Mouse (Mus musculus): Measurements from ENCODE around the gene Dock3. TPM values are rescaled to one million over a fixed set of nuclear protein-coding genes. Genes with fewer than 3 reads are reported as not detected.

Dock3 gene
- polyA plus RNA-seq, 1 experiment: 0.45 TPM

- Histone ChIP-seq H3K27ac (ENCODE audit: insufficient read depth, low read depth, low read length) (no peak overlapping the region), H3K36me3 (ENCODE audit: control insufficient read depth, insufficient read depth, low read length) (peaks cover 5% of the 10 kb centered on the region; the same call in 1 of the 2 replicates), H3K27me3 (replicated peaks; ENCODE audit: control insufficient read depth, insufficient read depth, low read length) (no peaks in the 10 kb centered on the region), H3K4me1 (ENCODE audit: control insufficient read depth, insufficient read depth, low read length) (no peaks in the 10 kb centered on the region), H3K4me3 (ENCODE audit: insufficient read depth, low read depth, low read length) (no peak overlapping the region)
- TF ChIP-seq POLR2A (IDR thresholded peaks at IDR 0.05; ENCODE audit: low read depth, low read length): no peak
- WGBS: 90% methylated on average over 5 of the region's 5 CpGs
- no peak for DNase-seq
Measured at GRCm38 (mm10) chr9:106874216-106874615, 357.5 kb downstream of the Dock3 start.

DNA sequence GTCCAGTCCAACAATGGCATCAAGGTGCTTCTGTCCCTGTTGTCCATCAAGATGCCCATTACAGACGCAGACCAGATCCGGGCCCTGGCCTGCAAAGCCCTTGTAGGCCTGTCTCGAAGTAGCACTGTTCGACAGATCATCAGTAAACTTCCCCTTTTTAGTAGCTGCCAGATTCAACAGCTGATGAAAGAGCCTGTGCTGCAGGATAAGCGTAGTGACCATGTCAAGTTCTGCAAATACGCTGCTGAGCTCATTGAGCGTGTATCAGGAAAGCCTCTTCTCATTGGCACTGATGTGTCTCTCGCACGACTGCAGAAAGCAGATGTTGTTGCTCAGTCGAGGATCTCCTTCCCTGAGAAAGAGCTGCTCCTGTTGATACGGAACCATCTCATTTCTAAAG is 373.7 kb downstream of the Dock3 start:
- 90% methylated on average over 11 of the region's 11 CpGs for whole genome bisulfite sequencing
- no peaks in the 10 kb centered on the region for H3K4me1 ChIP-seq (ENCODE audit: control insufficient read depth, insufficient read depth, low read length)
- no peak overlapping the region for H3K4me3 ChIP-seq (ENCODE audit: insufficient read depth, low read depth, low read length)
- DNase-seq: no peak
- H3K27me3 ChIP-seq (replicated peaks; ENCODE audit: control insufficient read depth, insufficient read depth, low read length): no peaks in the 10 kb centered on the region
- peaks cover 10% of the 10 kb centered on the region for H3K36me3 ChIP-seq (ENCODE audit: control insufficient read depth, insufficient read depth, low read length)
- no peak overlapping the region for H3K27ac ChIP-seq (ENCODE audit: insufficient read depth, low read depth, low read length)
- TF ChIP-seq CTCF (conservative IDR thresholded peaks at IDR 0.05; ENCODE audit: insufficient read depth, insufficient read length, low read depth, low read length) (no peak), POLR2A (IDR thresholded peaks at IDR 0.05; ENCODE audit: low read depth, low read length) (no peak)

GRCm38 (mm10) chr9:106856664-106857063 is 375.0 kb downstream of the Dock3 start:
- Histone ChIP-seq H3K27me3 (replicated peaks; ENCODE audit: control insufficient read depth, insufficient read depth, low read length) (no peaks in the 10 kb centered on the region), H3K4me3 (ENCODE audit: insufficient read depth, low read depth, low read length) (no peak overlapping the region), H3K27ac (ENCODE audit: insufficient read depth, low read depth, low read length) (no peak overlapping the region), H3K36me3 (ENCODE audit: control insufficient read depth, insufficient read depth, low read length) (peaks cover 8% of the 10 kb centered on the region), H3K4me1 (ENCODE audit: control insufficient read depth, insufficient read depth, low read length) (no peaks in the 10 kb centered on the region)
- 82% methylated on average over 3 of the region's 3 CpGs for WGBS
- no peak for DNase-seq
- TF ChIP-seq CTCF (conservative IDR thresholded peaks at IDR 0.05; ENCODE audit: insufficient read depth, insufficient read length, low read depth, low read length): no peak
- no peak for TF ChIP-seq POLR2A (IDR thresholded peaks at IDR 0.05; ENCODE audit: low read depth, low read length)

Other genes starting within 250 kb of the Dock3 start
- gene Mapkapk3, start 58.0 kb upstream of the Dock3 start, polyA plus RNA-seq (2012; rRNA removed): 24.3 and 25.7 TPM in 2 replicates
- 49.7 and 69.1 TPM in 2 replicates for gene Cish, start 64.1 kb upstream of the Dock3 start, polyA plus RNA-seq (2012; rRNA removed)
- 35.0 and 42.1 TPM in 2 replicates for gene Hemk1, start 106.4 kb upstream of the Dock3 start, polyA plus RNA-seq (2012; rRNA removed)
- 6.1 and 7.4 TPM in 2 replicates for gene 6430571L13Rik, start 108.7 kb upstream of the Dock3 start, polyA plus RNA-seq (2012; rRNA removed)
- 0.48 and 0.62 TPM in 2 replicates for gene Cacna2d2, start 167.7 kb upstream of the Dock3 start, polyA plus RNA-seq (2012; rRNA removed)